Mouse (Mus musculus): ENCODE results near the gene Tnr.

GRCm38 (mm10) chr1:159932598-159932997 lies 409.0 kb downstream of the Tnr start:
- TF ChIP-seq GABPA (IDR thresholded peaks at IDR 0.05; ENCODE audit: low read depth, low read length) (no peak), CHD2 (IDR thresholded peaks at IDR 0.05; ENCODE audit: low read length) (no peak), ETS1 (IDR thresholded peaks at IDR 0.05; ENCODE audit: low read depth, low read length) (no peak), CTCF (IDR thresholded peaks at IDR 0.05 in 2 of 3, conservative IDR thresholded peaks at IDR 0.05 in 1 of 3; ENCODE audit: control insufficient read depth in 1 of 3, insufficient read depth in 1 of 3, low read depth in 2 of 3, low read length in 3 of 3, poor library complexity in 1 of 3, severe bottlenecking in 1 of 3) (no peak), RCOR1 (IDR thresholded peaks at IDR 0.05; ENCODE audit: low read depth, low read length) (no peak), NRF1 (IDR thresholded peaks at IDR 0.05; ENCODE audit: insufficient read depth, low read depth, low read length, poor library complexity, severe bottlenecking) (no peak), ZC3H11A (IDR thresholded peaks at IDR 0.05; ENCODE audit: low read depth, low read length) (no peak), ZNF384 (IDR thresholded peaks at IDR 0.05; ENCODE audit: low read depth, low read length) (no peak)
